Mouse (Mus musculus): ENCODE results near the gene Sparc. TPM values are rescaled to one million over a fixed set of nuclear protein-coding genes. Genes with fewer than 3 reads are reported as not detected.

Gene Sparc
- polyA plus RNA-seq, 1 experiment: 585 TPM

GRCm38 (mm10) chr11:55458501-55458900, 35.5 kb upstream of the Sparc start:
- WGBS: 39% methylated on average over 4 of the region's 4 CpGs
- no peaks in the 10 kb centered on the region for H3K36me3 ChIP-seq (ENCODE audit: control insufficient read depth, insufficient read depth, low read length)
- no peak for DNase-seq
- no peak overlapping the region for H3K27ac ChIP-seq (ENCODE audit: insufficient read depth, low read depth, low read length)
- H3K27me3 ChIP-seq (replicated peaks; ENCODE audit: control insufficient read depth, insufficient read depth, low read length): no peaks in the 10 kb centered on the region
- H3K4me3 ChIP-seq (ENCODE audit: insufficient read depth, low read depth, low read length): no peak overlapping the region
- no peak for TF ChIP-seq CTCF (conservative IDR thresholded peaks at IDR 0.05; ENCODE audit: insufficient read depth, insufficient read length, low read depth, low read length)
- no peak for TF ChIP-seq POLR2A (IDR thresholded peaks at IDR 0.05; ENCODE audit: low read depth, low read length)
- H3K4me1 ChIP-seq (ENCODE audit: control insufficient read depth, insufficient read depth, low read length): peaks cover 16% of the 10 kb centered on the region; the same call in 1 of the 2 replicates

GRCm38 (mm10) chr11:55455166-55455565, 32.2 kb upstream of the Sparc start:
- Histone ChIP-seq H3K27ac (ENCODE audit: insufficient read depth, low read depth, low read length) (no peak overlapping the region), H3K4me3 (ENCODE audit: insufficient read depth, low read depth, low read length) (no peak overlapping the region), H3K27me3 (replicated peaks; ENCODE audit: control insufficient read depth, insufficient read depth, low read length) (no peaks in the 10 kb centered on the region), H3K4me1 (ENCODE audit: control insufficient read depth, insufficient read depth, low read length) (peaks cover 13% of the 10 kb centered on the region; the same call in 1 of the 2 replicates), H3K36me3 (ENCODE audit: control insufficient read depth, insufficient read depth, low read length) (no peaks in the 10 kb centered on the region)
- TF ChIP-seq CTCF (conservative IDR thresholded peaks at IDR 0.05; ENCODE audit: insufficient read depth, insufficient read length, low read depth, low read length) (no peak), POLR2A (IDR thresholded peaks at IDR 0.05; ENCODE audit: low read depth, low read length) (no peak)
- DNase-seq: no peak
- WGBS: 39% methylated on average over 2 of the region's 2 CpGs

- no peaks in the 10 kb centered on the region for H3K36me3 ChIP-seq (ENCODE audit: control insufficient read depth, insufficient read depth, low read length)
- no peaks in the 10 kb centered on the region for H3K27me3 ChIP-seq (replicated peaks; ENCODE audit: control insufficient read depth, insufficient read depth, low read length)
- H3K27ac ChIP-seq (ENCODE audit: insufficient read depth, low read depth, low read length): peak overlapping the region; percentile 19
These were observed 30.7 kb upstream of the Sparc start for GRCm38 (mm10) chr11:55453640-55454039.

GRCm38 (mm10) chr11:55450311-55450710, 27.3 kb upstream of the Sparc start:
- peaks cover 3% of the 10 kb centered on the region; the same call in 1 of the 2 replicates for H3K4me1 ChIP-seq (ENCODE audit: control insufficient read depth, insufficient read depth, low read length)
- no peaks in the 10 kb centered on the region for H3K27me3 ChIP-seq (replicated peaks; ENCODE audit: control insufficient read depth, insufficient read depth, low read length)
- WGBS: 60% methylated on average over 4 of the region's 4 CpGs
- H3K4me3 ChIP-seq (ENCODE audit: insufficient read depth, low read depth, low read length): no peak overlapping the region
- H3K27ac ChIP-seq (ENCODE audit: insufficient read depth, low read depth, low read length): peak overlapping the region; percentile 24; the same call in 1 of the 2 replicates
- no peak for DNase-seq
- peaks cover 1% of the 10 kb centered on the region; the same call in 1 of the 2 replicates for H3K36me3 ChIP-seq (ENCODE audit: control insufficient read depth, insufficient read depth, low read length)
- TF ChIP-seq POLR2A (IDR thresholded peaks at IDR 0.05; ENCODE audit: low read depth, low read length): no peak
- no peak for TF ChIP-seq CTCF (conservative IDR thresholded peaks at IDR 0.05; ENCODE audit: insufficient read depth, insufficient read length, low read depth, low read length)

More at GRCm38 (mm10) chr11:55453640-55454039, 30.7 kb upstream of the Sparc start:
- 79% methylated on average over 4 of the region's 4 CpGs for WGBS
- peak; percentile 51 for DNase-seq
- Histone ChIP-seq H3K4me3 (ENCODE audit: insufficient read depth, low read depth, low read length) (no peak overlapping the region), H3K4me1 (ENCODE audit: control insufficient read depth, insufficient read depth, low read length) (peaks cover 12% of the 10 kb centered on the region; the same call in 1 of the 2 replicates)
- no peak for TF ChIP-seq POLR2A (IDR thresholded peaks at IDR 0.05; ENCODE audit: low read depth, low read length)
- no peak for TF ChIP-seq CTCF (conservative IDR thresholded peaks at IDR 0.05; ENCODE audit: insufficient read depth, insufficient read length, low read depth, low read length)

- Histone ChIP-seq H3K27me3 (replicated peaks; ENCODE audit: control insufficient read depth, insufficient read depth, low read length) (no peaks in the 10 kb centered on the region), H3K4me1 (ENCODE audit: control insufficient read depth, insufficient read depth, low read length) (no peaks in the 10 kb centered on the region), H3K4me3 (ENCODE audit: insufficient read depth, low read depth, low read length) (no peak overlapping the region), H3K27ac (ENCODE audit: insufficient read depth, low read depth, low read length) (peak overlapping the region; percentile 24), H3K36me3 (ENCODE audit: control insufficient read depth, insufficient read depth, low read length) (peaks cover 1% of the 10 kb centered on the region; the same call in 1 of the 2 replicates)
- TF ChIP-seq POLR2A (IDR thresholded peaks at IDR 0.05; ENCODE audit: low read depth, low read length) (no peak), CTCF (conservative IDR thresholded peaks at IDR 0.05; ENCODE audit: insufficient read depth, insufficient read length, low read depth, low read length) (no peak)
- WGBS: 40% methylated on average over 7 of the region's 7 CpGs
- peak; percentile 71 for DNase-seq
These were observed 26.5 kb upstream of the Sparc start for GRCm38 (mm10) chr11:55449531-55449930.

- Histone ChIP-seq H3K4me1 (ENCODE audit: control insufficient read depth, insufficient read depth, low read length) (no peaks in the 10 kb centered on the region), H3K27ac (ENCODE audit: insufficient read depth, low read depth, low read length) (no peak overlapping the region), H3K27me3 (replicated peaks; ENCODE audit: control insufficient read depth, insufficient read depth, low read length) (no peaks in the 10 kb centered on the region), H3K4me3 (ENCODE audit: insufficient read depth, low read depth, low read length) (no peak overlapping the region), H3K36me3 (ENCODE audit: control insufficient read depth, insufficient read depth, low read length) (peaks cover 1% of the 10 kb centered on the region; the same call in 1 of the 2 replicates)
- WGBS: 14% methylated on average over 4 of the region's 4 CpGs
- TF ChIP-seq POLR2A (IDR thresholded peaks at IDR 0.05; ENCODE audit: low read depth, low read length) (no peak), CTCF (conservative IDR thresholded peaks at IDR 0.05; ENCODE audit: insufficient read depth, insufficient read length, low read depth, low read length) (peak; percentile 76)
- peak; percentile 91 for DNase-seq
These were observed 23.6 kb upstream of the Sparc start for GRCm38 (mm10) chr11:55446579-55446978.

GRCm38 (mm10) chr11:55444772-55445171, 21.8 kb upstream of the Sparc start:
- TF ChIP-seq CTCF (conservative IDR thresholded peaks at IDR 0.05; ENCODE audit: insufficient read depth, insufficient read length, low read depth, low read length) (0 out of 2 replicates have a peak, but pooled peaks have one; percentile 28), POLR2A (IDR thresholded peaks at IDR 0.05; ENCODE audit: low read depth, low read length) (no peak)
- no peak overlapping the region for H3K4me3 ChIP-seq (ENCODE audit: insufficient read depth, low read depth, low read length)
- 0% methylated on average over 1 of the region's 1 CpGs for WGBS
- no peaks in the 10 kb centered on the region for H3K4me1 ChIP-seq (ENCODE audit: control insufficient read depth, insufficient read depth, low read length)
- H3K27ac ChIP-seq (ENCODE audit: insufficient read depth, low read depth, low read length): no peak overlapping the region
- peaks cover 1% of the 10 kb centered on the region; the same call in 1 of the 2 replicates for H3K36me3 ChIP-seq (ENCODE audit: control insufficient read depth, insufficient read depth, low read length)
- H3K27me3 ChIP-seq (replicated peaks; ENCODE audit: control insufficient read depth, insufficient read depth, low read length): no peaks in the 10 kb centered on the region
- DNase-seq: peak; percentile 81

All from kidney, adult 2 months (tissue).